Mouse (Mus musculus): ENCODE results near the gene Gabbr2.

DNA sequence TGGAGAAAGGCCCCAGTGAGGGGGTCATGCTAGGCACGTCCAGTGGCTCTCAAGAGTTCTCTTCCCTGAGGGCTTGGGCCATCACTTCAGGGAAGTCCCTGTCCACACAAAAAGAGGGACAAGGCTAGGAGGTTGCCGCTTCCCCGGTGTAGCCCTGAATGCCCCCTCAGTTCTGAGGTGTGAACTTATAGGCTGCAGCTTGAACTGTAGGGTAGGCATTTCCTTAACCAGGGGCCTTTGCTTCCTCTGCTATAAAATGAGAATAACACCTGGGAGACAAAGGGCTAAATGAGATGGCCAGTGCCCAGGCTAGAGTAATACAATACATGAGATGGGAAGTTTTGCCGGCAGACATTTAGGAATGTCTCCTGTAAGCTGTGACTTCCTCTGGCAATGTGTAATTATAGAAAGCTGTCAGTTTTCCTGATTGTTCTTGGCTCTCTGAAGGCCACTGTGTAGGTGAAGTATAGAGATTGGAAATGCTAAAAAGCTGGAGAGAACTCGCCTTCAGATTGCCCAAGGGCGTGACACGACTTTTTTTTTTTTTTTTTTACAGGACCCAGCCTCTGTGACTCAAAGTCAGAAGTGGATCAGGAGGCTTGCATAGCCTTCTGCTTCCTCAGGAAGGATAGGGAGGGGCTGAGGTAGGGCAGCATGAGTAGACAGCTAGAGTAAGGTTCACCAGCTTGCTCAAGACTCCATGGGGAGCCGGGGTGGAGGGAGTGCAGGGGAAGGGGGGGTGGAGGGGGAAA is 348.6 kb downstream of the Gabbr2 start:
- TF ChIP-seq CTCF (IDR thresholded peaks at IDR 0.05; ENCODE audit: insufficient read depth, low read length) (no peak), POLR2A (IDR thresholded peaks at IDR 0.05; ENCODE audit: borderline replicate concordance, extremely low read depth, low read depth, low read length) (no peak)
